Mouse (Mus musculus) C2C12 (cell line): ENCODE results near the gene Fkrp.

Experiments
- CEBPB ChIP-seq: IDR thresholded peaks from one replicate; pipeline ENCODE4 v1.6.1; 2011; ENCODE audit warnings: low read depth, mild to moderate bottlenecking, control low read depth, moderate library complexity
- CTCF ChIP-seq: IDR thresholded peaks from one replicate; pipeline ENCODE4 v1.5.1; 2011; ENCODE audit not compliant: control insufficient read depth, insufficient read depth, insufficient read length
- FOSL1 ChIP-seq: IDR thresholded peaks from one replicate; pipeline ENCODE4 v1.8.0; 2011; ENCODE audit warnings: mild to moderate bottlenecking, low read length; ENCODE audit not compliant: poor library complexity, insufficient read depth, severe bottlenecking
- MAX ChIP-seq: IDR thresholded peaks from one replicate; pipeline ENCODE4 v1.6.1; 2011; ENCODE audit warnings: mild to moderate bottlenecking, control low read depth
- MYOD1 ChIP-seq: IDR thresholded peaks from one replicate; pipeline ENCODE4 v1.6.1; 2011; ENCODE audit warnings: low read depth; ENCODE audit not compliant: control insufficient read depth, insufficient read length
- MYOG ChIP-seq: IDR thresholded peaks from one replicate; pipeline ENCODE4 v1.6.1; 2011; ENCODE audit not compliant: control insufficient read depth, insufficient read length; ENCODE audit errors: extremely low read depth
- USF1 ChIP-seq: IDR thresholded peaks from one replicate; pipeline ENCODE4 v1.6.1; 2011; ENCODE audit warnings: low read depth, mild to moderate bottlenecking, control low read depth, moderate library complexity

DNA sequence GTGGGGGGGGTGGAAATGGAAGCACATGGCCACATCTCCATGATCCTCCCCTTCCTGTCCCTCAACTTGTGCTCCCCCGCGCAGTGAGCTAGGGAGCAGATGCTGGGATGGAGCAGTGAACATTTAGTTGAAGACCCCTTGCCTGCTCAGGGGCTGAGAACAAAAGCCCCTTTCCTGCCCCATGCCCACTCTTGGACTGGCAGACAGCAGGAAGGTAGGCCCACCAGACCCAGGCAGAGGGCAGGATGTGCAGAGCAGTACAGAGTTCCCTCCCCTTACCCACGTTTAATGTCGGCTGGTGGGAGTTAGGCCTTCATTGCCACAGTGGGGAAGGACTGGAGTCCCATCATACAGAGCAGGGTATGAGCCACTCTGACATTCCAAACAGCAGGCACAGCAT, 24.5 kb upstream of the Fkrp start:
- TF ChIP-seq MAX, result no peak
- no peak for TF ChIP-seq USF1
- TF ChIP-seq CTCF, result no peak
- no peak for TF ChIP-seq MYOG
- no peak for TF ChIP-seq CEBPB
- TF ChIP-seq MYOD1, result no peak
- no peak for TF ChIP-seq FOSL1
